Mouse (Mus musculus) activated CD4-positive, CD25-positive, alpha-beta regulatory T cell (primary cell): ENCODE results near the gene Naa60. TPM values are rescaled to one million over a fixed set of nuclear protein-coding genes. Genes with fewer than 3 reads are reported as not detected.

Experiments
- polyA plus RNA-seq, 2 experiments: library from polyadenylated mRNA; unstranded; fragments of 100-300 nt; shearing (Covaris generic); gene quantifications; one replicate each; pipeline ENCODE4 v1.2.1; 2017

Naa60 gene
- polyA plus RNA-seq = 100 to 1,000 TPM; 119 to 143 TPM

DNA sequence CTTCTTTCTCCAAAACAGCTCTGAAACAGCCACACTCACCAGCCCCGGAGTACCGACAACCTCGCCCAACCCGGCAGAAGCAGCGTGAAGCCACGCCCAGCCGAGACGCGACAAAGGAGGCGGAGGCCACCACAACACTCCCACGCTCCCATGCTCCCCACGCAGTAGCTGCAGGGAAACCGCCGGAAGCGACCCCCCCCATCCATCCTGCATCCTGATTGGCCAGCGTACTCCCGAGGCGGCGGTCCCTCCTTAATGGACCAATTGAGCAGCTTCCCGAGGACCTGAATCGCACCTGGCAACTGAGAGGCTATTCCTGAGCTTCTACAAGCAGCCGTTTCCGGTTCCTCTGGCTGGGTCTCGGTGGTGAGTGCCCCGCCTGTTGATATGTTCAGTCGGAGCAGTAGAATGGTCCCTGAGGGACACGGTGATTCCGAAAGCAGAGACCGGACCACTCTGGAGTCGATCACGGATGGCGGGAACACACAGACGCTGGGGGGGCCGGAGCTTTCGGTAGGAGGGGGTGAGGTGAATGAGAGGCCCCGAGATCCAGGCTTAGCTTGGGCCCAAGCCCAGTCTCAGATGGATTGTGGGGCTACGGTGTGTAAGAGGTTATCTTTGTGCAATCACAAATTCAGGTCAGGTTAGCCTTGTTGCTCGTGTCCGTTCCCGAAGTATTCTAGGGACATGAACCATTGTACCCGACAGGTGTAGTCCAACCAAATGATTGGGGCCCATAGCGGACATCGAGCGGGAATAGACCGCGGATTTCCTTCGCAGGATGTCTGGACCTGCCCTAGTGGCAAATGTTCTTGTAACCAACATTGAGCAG, at the start of gene Naa60:
Gene Naa60 (plus strand): TSS at position 160 of the 832 bp plus-strand sequence.

DNA sequence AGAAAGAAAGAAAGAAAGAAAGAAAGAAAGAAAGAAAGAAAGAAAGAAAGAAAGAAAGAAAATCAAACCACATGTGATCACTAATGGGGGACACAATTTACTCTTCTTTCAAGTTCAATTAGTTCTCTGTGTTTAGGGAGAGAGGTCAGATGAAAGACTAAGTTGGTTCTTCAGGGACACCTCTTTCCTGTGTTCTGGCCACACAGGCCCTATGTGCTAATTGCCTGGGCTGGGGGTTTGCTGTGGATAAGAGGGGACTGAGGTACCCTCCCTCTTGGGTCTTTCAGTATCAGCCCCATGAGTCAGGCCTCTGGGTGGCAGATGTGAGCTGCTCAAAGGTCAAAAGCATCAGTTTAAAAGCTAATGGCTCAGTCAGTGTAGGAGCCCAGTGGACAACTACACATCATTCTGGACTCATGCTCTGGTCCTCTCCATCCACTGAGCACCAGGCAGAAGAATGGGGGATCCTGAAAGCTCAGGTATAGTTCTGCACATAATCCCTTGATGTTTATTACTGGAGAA, 41.5 kb upstream of the Naa60 start, which contains the start of gene Olfr15:
Gene Olfr15 (plus strand): TSS at position 291 of the 522 bp plus-strand sequence.

DNA sequence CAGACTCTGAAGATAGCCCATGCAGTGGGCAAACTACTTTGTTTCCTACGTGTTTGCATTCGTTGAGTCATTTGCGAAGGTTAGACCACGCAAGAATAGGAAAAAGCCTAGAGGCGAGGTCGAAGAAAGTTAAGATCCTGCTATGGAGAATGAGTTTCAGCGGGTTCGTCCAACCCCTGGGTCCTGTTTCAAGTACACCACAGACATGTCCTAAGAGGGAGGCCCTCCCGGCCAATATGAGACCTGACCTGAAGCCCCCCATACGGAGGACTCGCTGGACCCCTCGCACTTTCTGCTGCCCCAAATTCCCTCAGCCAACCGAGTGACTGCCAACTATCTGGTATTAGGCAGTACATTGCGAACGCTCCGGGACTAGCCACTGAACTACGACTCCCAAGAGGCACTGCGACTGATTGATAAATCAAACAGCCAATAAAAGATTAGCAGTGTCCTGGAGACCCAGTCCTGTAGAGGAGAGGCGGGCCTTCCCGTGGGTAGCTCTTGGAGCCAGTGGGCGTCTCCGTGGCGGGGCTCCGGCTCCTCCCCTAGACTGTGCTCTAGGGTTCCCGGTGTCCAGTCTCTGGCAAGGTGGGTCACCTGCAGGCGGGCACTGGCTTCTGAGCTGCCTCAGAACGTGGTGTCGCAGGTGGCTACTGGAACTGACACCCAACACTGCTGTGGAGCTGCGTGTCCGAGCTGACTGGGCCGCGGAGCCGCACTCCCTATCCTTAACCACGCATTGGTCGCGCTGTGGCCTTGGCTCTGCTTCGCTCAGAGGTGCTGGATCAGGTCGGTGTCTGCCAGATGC, 25.3 kb upstream of the Naa60 start, which contains the start of gene Zfp174:
Gene Zfp174 (plus strand): TSS at position 558 of the 808 bp plus-strand sequence.

DNA sequence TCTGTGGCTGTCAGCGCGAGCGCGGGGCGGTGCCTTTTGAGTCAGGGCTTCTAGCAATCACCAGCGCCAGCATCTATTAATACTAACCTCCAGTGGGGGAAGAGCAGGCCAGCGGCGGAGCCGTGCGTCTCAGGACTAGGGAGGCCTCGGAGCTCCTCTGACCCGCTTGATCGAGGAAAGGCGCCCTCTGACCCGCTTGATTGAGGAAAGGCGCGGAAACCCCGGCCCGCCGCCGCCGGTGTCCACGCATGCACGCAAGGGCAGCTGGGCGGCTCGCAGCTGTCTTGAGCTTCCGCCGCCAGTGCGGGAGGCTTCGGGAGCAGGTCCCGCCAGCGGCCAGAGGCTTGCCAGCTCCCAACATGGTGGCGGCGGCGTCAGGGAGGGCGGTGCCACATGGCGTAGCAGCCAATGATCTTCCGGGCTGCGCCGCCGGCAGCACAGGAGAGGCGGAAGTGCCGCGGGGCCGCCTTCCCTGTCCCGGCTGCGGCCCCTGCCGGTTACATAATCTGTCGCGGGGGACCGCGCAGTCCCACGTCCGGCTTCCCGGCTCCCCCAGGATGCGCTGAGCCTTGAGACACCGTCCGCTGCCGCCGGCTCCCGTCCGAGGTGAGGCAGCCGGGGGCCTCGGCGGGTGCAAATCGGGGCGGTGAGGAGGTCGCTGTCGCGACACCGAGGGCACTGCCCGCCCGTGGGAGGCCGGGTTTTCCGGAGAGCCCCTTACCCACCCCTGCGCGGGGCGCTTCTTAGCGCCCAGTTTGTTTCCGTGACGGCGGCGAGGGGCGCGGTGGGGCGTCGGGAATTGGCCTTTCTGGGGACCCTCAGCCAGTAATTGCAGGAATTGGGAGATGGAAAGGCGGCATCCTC, 12.3 kb downstream of the Naa60 start, which contains the start of the genes Zfp597 and Gm20695:
Gene Zfp597 (minus strand): TSS at position 361 of the 864 bp plus-strand sequence.
Gene Gm20695 (plus strand): TSS at position 448 of the 864 bp plus-strand sequence.

DNA sequence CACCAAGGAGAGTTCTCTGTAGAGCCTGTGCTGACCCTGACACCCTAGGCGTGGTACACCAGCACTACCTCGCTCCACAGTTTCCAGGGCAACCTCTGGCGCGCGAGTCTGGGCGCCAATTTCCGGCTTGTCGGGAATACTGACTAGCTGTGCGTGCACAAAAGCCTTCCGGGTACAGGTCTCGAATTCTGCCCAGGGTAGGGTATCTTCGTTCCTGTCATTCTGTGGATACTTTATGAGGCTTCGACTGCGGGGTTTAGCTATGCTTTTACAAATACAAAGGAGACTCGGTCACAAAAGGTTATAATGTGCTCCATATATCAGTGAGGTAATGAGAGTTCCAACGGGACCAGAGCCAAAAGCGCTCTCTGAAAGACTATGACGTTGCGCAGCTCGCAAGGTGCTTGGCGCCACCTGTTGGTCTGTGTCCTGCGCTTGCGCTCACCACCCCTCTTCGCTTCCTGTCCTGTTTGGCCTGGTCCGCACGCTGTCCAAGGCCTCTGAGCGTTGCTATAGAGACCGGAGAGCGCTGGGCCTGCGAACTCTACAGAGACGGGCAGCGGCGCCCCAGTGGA, 36.4 kb downstream of the Naa60 start, which contains the start of the genes 1700037C18Rik and Cluap1:
Gene 1700037C18Rik (minus strand): TSS at position 153 of the 575 bp plus-strand sequence.
Gene Cluap1 (plus strand): TSS at position 265 of the 575 bp plus-strand sequence.

Other genes starting within 250 kb of the Naa60 start
- gene Mefv, start 154.3 kb upstream of the Naa60 start, polyA plus RNA-seq = under 1 TPM; 0.29 to 0.35 TPM
- gene Zfp263, start 128.3 kb upstream of the Naa60 start, polyA plus RNA-seq = 10 to 100 TPM; 49.4 to 86.0 TPM
- under 1 TPM in 1 of 2 experiments, not detected in 1; 0.34 TPM for gene Olfr15, start 41.5 kb upstream of the Naa60 start, polyA plus RNA-seq
- under 1 TPM; 0.26 to 0.76 TPM for gene Zfp174, start 25.1 kb upstream of the Naa60 start, polyA plus RNA-seq
- 10 to 100 TPM; 13.1 TPM for gene Zfp597, start 12.2 kb downstream of the Naa60 start, polyA plus RNA-seq
- under 1 TPM; 0.52 to 0.99 TPM for gene Gm20695, start 12.3 kb downstream of the Naa60 start, polyA plus RNA-seq
- 10 to 100 TPM in 1 of 2 experiments, 1 to 10 TPM in 1; 7.5 to 13.9 TPM for gene 1700037C18Rik, start 36.3 kb downstream of the Naa60 start, polyA plus RNA-seq
- gene Cluap1, start 36.4 kb downstream of the Naa60 start, polyA plus RNA-seq = 10 to 100 TPM; 28.7 to 35.2 TPM
- 10 to 100 TPM; 62.3 to 62.9 TPM for gene Nlrc3, start 104.3 kb downstream of the Naa60 start, polyA plus RNA-seq
- 10 to 100 TPM; 23.3 to 28.5 TPM for gene Slx4, start 131.4 kb downstream of the Naa60 start, polyA plus RNA-seq
- 1 to 10 TPM; 3.0 to 3.9 TPM for gene Dnase1, start 164.6 kb downstream of the Naa60 start, polyA plus RNA-seq
- gene Trap1, start 205.5 kb downstream of the Naa60 start, polyA plus RNA-seq = 10 to 100 TPM; 55.3 to 62.9 TPM